12 mouse cellular contexts compared by ENCODE assay signal in the genomic region with DNA sequence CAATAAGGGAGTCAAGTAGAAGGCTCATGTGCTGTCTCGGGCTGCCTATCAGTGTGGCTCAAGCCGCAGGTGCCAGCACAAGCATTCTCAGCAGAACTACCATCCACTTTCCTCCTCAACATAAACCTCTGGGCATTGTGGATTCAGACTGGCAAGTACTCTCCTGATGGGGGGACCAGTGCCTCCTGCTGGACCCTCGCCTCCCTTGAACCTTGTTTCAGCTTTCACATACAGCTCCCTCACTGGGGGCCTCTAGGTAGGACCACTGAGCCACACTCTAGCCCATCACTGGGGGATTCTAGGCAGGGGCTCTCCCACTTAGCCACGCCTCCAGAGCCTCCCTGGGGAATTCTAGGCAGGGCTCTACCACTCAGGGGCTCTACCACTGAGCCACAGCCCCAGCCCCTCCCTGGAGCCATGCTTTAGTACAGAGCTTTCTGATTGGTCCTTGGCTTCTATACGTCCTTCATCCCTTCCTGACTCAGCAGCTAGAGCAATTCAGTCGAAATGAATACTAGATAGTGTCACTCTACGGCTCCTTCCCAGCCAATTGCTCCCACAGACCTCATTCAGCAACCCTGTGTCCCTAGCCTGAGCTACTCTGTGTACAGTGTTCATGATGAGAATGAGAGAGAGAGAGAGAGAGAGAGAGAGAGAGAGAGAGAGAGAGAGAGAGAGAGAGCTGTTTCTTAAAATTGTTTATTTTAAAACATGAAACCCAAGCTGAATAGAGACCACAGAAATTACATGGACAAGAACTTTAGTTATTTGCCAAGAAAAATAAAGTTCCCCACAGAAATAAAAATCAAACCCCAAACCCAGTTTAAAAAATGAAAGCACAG. TPM values are rescaled to one million over a fixed set of nuclear protein-coding genes. Genes with fewer than 3 reads are reported as not detected.
A peak's percentile ranks its signal among the peaks of the same experiment; 100 is the strongest.
DNase-seq lines count a peak whose midpoint lies in the region; ATAC-seq and TF ChIP-seq lines count a peak whose summit lies in the region.
"Had no signal": no experiment of that assay in that cellular context is flagged by ENCODE, and none has a peak within 500 bp of the region (broad histone marks: within the 10 kb centered on the region; RNA-seq: fewer than 3 reads in every experiment).

No protein-coding gene starts in this region.

- DNase-seq in layer of hippocampus, adult 2 months (ENCODE audit: low spot score in 2 of 2) = no peak
- DNase-seq in layer of hippocampus, postnatal 14 days (ENCODE audit: low spot score in 2 of 2) = no peak
- DNase-seq in forebrain, postnatal 0 days = no peak
- DNase-seq in left cerebral cortex, postnatal 4 days = no peak
- no peak for DNase-seq in left cerebral cortex, postnatal 36 days (ENCODE audit: low spot score in 2 of 2)
- no peak for DNase-seq in liver, postnatal 0 days

- H3K36me3 ChIP-seq in forebrain, postnatal 0 days (ENCODE audit: insufficient read depth) = peaks cover 33% of the 10 kb centered on the region
- peaks cover 30% of the 10 kb centered on the region for H3K36me3 ChIP-seq in midbrain, embryonic 16.5 days (ENCODE audit: control insufficient read depth, insufficient read depth, low read length)
- H3K36me3 ChIP-seq in liver, postnatal 0 days (replicated peaks; ENCODE audit: insufficient read depth, low read length) = peaks cover 10% of the 10 kb centered on the region; the same call in 1 of the 2 replicates

- H3K9ac ChIP-seq in forebrain, postnatal 0 days = no peak overlapping the region
- H3K9ac ChIP-seq in midbrain, embryonic 16.5 days (ENCODE audit: low read depth, low read length) = no peak overlapping the region
- H3K9ac ChIP-seq in liver, postnatal 0 days (replicated peaks) = no peak overlapping the region

- 0 out of 2 replicates have a peak, but pooled peaks have one; percentile 26 for TF ChIP-seq POLR2A in cortical plate, adult 2 months (IDR thresholded peaks at IDR 0.05; ENCODE audit: extremely low read depth, insufficient read depth, low read length)

- H3K27ac ChIP-seq in layer of hippocampus, adult 2 months = peak overlapping the region; percentile 48; the same call in 1 of the 2 replicates
- no peak overlapping the region for H3K27ac ChIP-seq in cortical plate, adult 2 months (ENCODE audit: insufficient read depth, low read length)
- no peak overlapping the region for H3K27ac ChIP-seq in forebrain, postnatal 0 days (ENCODE audit: low read depth, low read length)
- H3K27ac ChIP-seq in midbrain, embryonic 16.5 days (ENCODE audit: low read length) = peak overlapping the region; percentile 26; the same call in 1 of the 2 replicates
- H3K27ac ChIP-seq in liver, postnatal 0 days (ENCODE audit: low read depth) = no peak overlapping the region
- H3K27ac ChIP-seq: macrophage had no signal

- H3K4me1 ChIP-seq in cortical plate, adult 2 months (ENCODE audit: control insufficient read depth, insufficient read depth, low read length) = no peaks in the 10 kb centered on the region
- no peaks in the 10 kb centered on the region for H3K4me1 ChIP-seq in forebrain, postnatal 0 days (ENCODE audit: insufficient read depth)
- peaks cover 4% of the 10 kb centered on the region for H3K4me1 ChIP-seq in midbrain, embryonic 16.5 days (ENCODE audit: control insufficient read depth, insufficient read depth, low read length)
- H3K4me1 ChIP-seq in liver, postnatal 0 days (ENCODE audit: insufficient read depth) = peaks cover 18% of the 10 kb centered on the region

- peak; percentile 36 for ATAC-seq in forebrain, postnatal 0 days
- ATAC-seq in midbrain, embryonic 16.5 days = peak; percentile 19; the same call in 1 of the 2 replicates
- no peak for ATAC-seq in liver, postnatal 0 days

- H3K9me3 ChIP-seq in forebrain, postnatal 0 days (ENCODE audit: low read length) = no peaks in the 10 kb centered on the region
- H3K9me3 ChIP-seq in midbrain, embryonic 16.5 days (replicated peaks; ENCODE audit: control insufficient read depth, low read length, poor library complexity, severe bottlenecking) = no peaks in the 10 kb centered on the region
- H3K9me3 ChIP-seq in liver, postnatal 0 days (ENCODE audit: low read length) = no peaks in the 10 kb centered on the region

- no peak for TF ChIP-seq EP300 in liver, postnatal 0 days (IDR thresholded peaks at IDR 0.05; ENCODE audit: low read depth)

- intact Hi-C loops in left cerebral cortex, postnatal 4 days (cut with DNase I) = loop anchor here (5.0 kb wide), 1 partner anchor 78 kb away; no protein-coding TSS in a partner anchor
- intact Hi-C loops in left cerebral cortex, postnatal 36 days (cut with DNase I) = loop anchor here (1.0 to 10.0 kb wide), 3 partner anchors 53 to 185 kb away; no protein-coding TSS in a partner anchor

- no peak overlapping the region for H3K4me2 ChIP-seq in forebrain, postnatal 0 days (ENCODE audit: low read depth)
- H3K4me2 ChIP-seq in midbrain, embryonic 16.5 days (ENCODE audit: low read length) = no peak overlapping the region
- H3K4me2 ChIP-seq in liver, postnatal 0 days (ENCODE audit: low read depth, low read length) = no peak overlapping the region

- no peak for TF ChIP-seq CTCF in layer of hippocampus, adult 2 months (conservative IDR thresholded peaks at IDR 0.05)
- no peak for TF ChIP-seq CTCF in cortical plate, adult 2 months (IDR thresholded peaks at IDR 0.05; ENCODE audit: extremely low read depth, insufficient read depth, low read length)
- no peak; the same call in 1 of the 2 replicates for TF ChIP-seq CTCF in forebrain, postnatal 0 days (IDR thresholded peaks at IDR 0.05; ENCODE audit: low read depth)
- no peak for TF ChIP-seq CTCF in liver, postnatal 0 days (IDR thresholded peaks at IDR 0.05; ENCODE audit: low read depth)

- 42% methylated on average over 7 of the region's 7 CpGs for WGBS in forebrain, postnatal 0 days
- WGBS in midbrain, embryonic 16.5 days = 57% methylated on average over 7 of the region's 7 CpGs
- WGBS in liver, postnatal 0 days (ENCODE audit: insufficient replicate concordance) = 46% methylated on average over 7 of the region's 7 CpGs

- H3K27me3 ChIP-seq in forebrain, postnatal 0 days (ENCODE audit: insufficient read depth, low read length) = no peaks in the 10 kb centered on the region
- no peaks in the 10 kb centered on the region for H3K27me3 ChIP-seq in midbrain, embryonic 16.5 days (ENCODE audit: control insufficient read depth, insufficient read depth, low read depth, low read length)
- no peaks in the 10 kb centered on the region for H3K27me3 ChIP-seq in liver, postnatal 0 days (ENCODE audit: insufficient read depth, low read length)

- no peak overlapping the region for H3K4me3 ChIP-seq in layer of hippocampus, adult 2 months
- no peak overlapping the region for H3K4me3 ChIP-seq in cortical plate, adult 2 months (ENCODE audit: insufficient read depth, low read length)
- no peak overlapping the region for H3K4me3 ChIP-seq in forebrain, postnatal 0 days (ENCODE audit: low read depth, low read length)
- no peak overlapping the region for H3K4me3 ChIP-seq in midbrain, embryonic 16.5 days (ENCODE audit: low read depth, low read length)
- H3K4me3 ChIP-seq in liver, postnatal 0 days (ENCODE audit: low read depth, low read length) = no peak overlapping the region

RNA-seq across cellular contexts. Expression of a gene that starts 13.0 kb away (rescaled TPM):
- 10 to 100 TPM; 23.9 to 24.8 TPM for total RNA-seq in layer of hippocampus, adult 2 months (2021)
- total RNA-seq in layer of hippocampus, postnatal 14 days (2021) = 10 to 100 TPM; 35.8 to 39.7 TPM
- 35.1 and 37.0 TPM in 2 replicates for polyA plus RNA-seq in cortical plate, adult 2 months (2012; rRNA removed)
- 39.4 and 53.7 TPM in 2 replicates for total RNA-seq in forebrain, postnatal 0 days (2014; rRNA removed)
- 19.2 and 23.0 TPM in 2 replicates for polyA plus RNA-seq in forebrain, postnatal 0 days (2015; fragmentation: Nextera tagmentation; extraction: Ambion mirVana)
- 18.4 and 23.1 TPM in 2 replicates for polyA plus RNA-seq in midbrain, embryonic 16.5 days (2015; fragmentation: Nextera tagmentation; extraction: Ambion mirVana)
- total RNA-seq in left cerebral cortex, postnatal 4 days (2021) = 10 to 100 TPM; 19.7 to 20.7 TPM
- 10 to 100 TPM; 22.6 to 23.6 TPM for total RNA-seq in left cerebral cortex, postnatal 36 days (2021)
- polyA plus RNA-seq in liver, postnatal 0 days (2015; fragmentation: Nextera tagmentation; extraction: Ambion mirVana) = 5.0 and 5.9 TPM in 2 replicates

RNA-seq across cellular contexts. Expression of a gene that starts 28.7 kb away (rescaled TPM):
- 100 to 1,000 TPM; 187 to 201 TPM for total RNA-seq in layer of hippocampus, adult 2 months (2021)
- 100 to 1,000 TPM; 357 to 365 TPM for total RNA-seq in layer of hippocampus, postnatal 14 days (2021)
- polyA plus RNA-seq in cortical plate, adult 2 months (2012; rRNA removed) = 114 and 119 TPM in 2 replicates
- 114 and 163 TPM in 2 replicates for total RNA-seq in forebrain, postnatal 0 days (2014; rRNA removed)
- 65.0 and 67.9 TPM in 2 replicates for polyA plus RNA-seq in forebrain, postnatal 0 days (2015; fragmentation: Nextera tagmentation; extraction: Ambion mirVana)
- 56.0 and 61.5 TPM in 2 replicates for polyA plus RNA-seq in midbrain, embryonic 16.5 days (2015; fragmentation: Nextera tagmentation; extraction: Ambion mirVana)
- 100 to 1,000 TPM; 382 to 395 TPM for total RNA-seq in left cerebral cortex, postnatal 4 days (2021)
- total RNA-seq in left cerebral cortex, postnatal 36 days (2021) = 100 to 1,000 TPM; 257 to 267 TPM
- 5.2 and 6.5 TPM in 2 replicates for polyA plus RNA-seq in liver, postnatal 0 days (2015; fragmentation: Nextera tagmentation; extraction: Ambion mirVana)

RNA-seq across cellular contexts. Expression of a gene that starts 55.2 kb away (rescaled TPM):
- total RNA-seq in layer of hippocampus, adult 2 months (2021) = not detected
- total RNA-seq in layer of hippocampus, postnatal 14 days (2021) = not detected
- 0.26 and 1.4 TPM in 2 replicates for polyA plus RNA-seq in cortical plate, adult 2 months (2012; rRNA removed)
- total RNA-seq in forebrain, postnatal 0 days (2014; rRNA removed) = not detected in 2 replicates
- polyA plus RNA-seq in forebrain, postnatal 0 days (2015; fragmentation: Nextera tagmentation; extraction: Ambion mirVana) = 0.36 TPM in 1 of 2 replicates, not detected in the other
- 0.43 TPM in 1 of 2 replicates, not detected in the other for polyA plus RNA-seq in midbrain, embryonic 16.5 days (2015; fragmentation: Nextera tagmentation; extraction: Ambion mirVana)
- total RNA-seq in left cerebral cortex, postnatal 4 days (2021) = not detected
- under 1 TPM in 1 of 2 experiments, not detected in 1; 0.94 TPM for total RNA-seq in left cerebral cortex, postnatal 36 days (2021)
- not detected in 2 replicates for polyA plus RNA-seq in liver, postnatal 0 days (2015; fragmentation: Nextera tagmentation; extraction: Ambion mirVana)
- total RNA-seq: gastrocnemius, postnatal 10 days had no signal
- polyA plus RNA-seq: large intestine, adult 2 months; macrophage; small intestine, adult 2 months had no signal

Comparison
In these comparisons a context has a peak if more than half of its experiments do, and no peak if none do; other contexts are left out.
1. H3K27ac ChIP-seq: peak in layer of hippocampus, adult 2 months (single experiment) and midbrain, embryonic 16.5 days (single experiment); none in cortical plate, adult 2 months (single experiment), forebrain, postnatal 0 days (single experiment) and liver, postnatal 0 days (single experiment).